Mouse (Mus musculus): ENCODE measurements around the gene Cacng4.

GRCm38 (mm10) chr11:107812941-107813648 is 18.7 kb upstream of the Cacng4 start:
- no peak for TF ChIP-seq CTCF (IDR thresholded peaks at IDR 0.05; ENCODE audit: control insufficient read depth, insufficient read depth, insufficient read length)
- no peak for TF ChIP-seq MAX (IDR thresholded peaks at IDR 0.05)
- TF ChIP-seq MYOG (IDR thresholded peaks at IDR 0.05; ENCODE audit: control insufficient read depth, extremely low read depth, insufficient read length): no peak
- no peak for TF ChIP-seq FOSL1 (IDR thresholded peaks at IDR 0.05; ENCODE audit: insufficient read depth, low read length, poor library complexity, severe bottlenecking)
- no peak for TF ChIP-seq USF1 (IDR thresholded peaks at IDR 0.05; ENCODE audit: low read depth)
- no peak for TF ChIP-seq MYOD1 (IDR thresholded peaks at IDR 0.05; ENCODE audit: control insufficient read depth, insufficient read length, low read depth)

All from C2C12 (cell line).